In the genomic region with DNA sequence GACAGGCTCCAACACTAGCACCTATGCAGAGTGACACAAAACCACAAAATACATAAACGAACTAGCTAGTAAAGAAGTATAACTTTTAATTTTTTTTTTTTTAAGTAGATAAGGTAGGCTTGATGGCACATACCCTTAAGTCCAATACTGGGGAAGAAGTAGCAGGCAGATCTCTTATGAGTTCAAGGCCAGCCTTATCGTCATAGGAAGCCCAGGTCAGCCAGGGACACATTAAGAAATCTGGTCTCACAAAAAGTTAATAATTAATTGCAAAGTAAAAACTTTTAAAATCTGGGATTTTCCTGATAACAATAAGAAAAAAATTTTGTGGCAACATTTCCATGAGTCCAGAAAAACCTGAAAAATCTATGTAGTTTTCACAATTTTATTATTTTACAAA, we compare ENCODE assay signal across 16 mouse cellular contexts.
"Had no signal": no experiment of that assay in that cellular context is flagged by ENCODE, and none has a peak within 500 bp of the region (broad histone marks: within the 10 kb centered on the region; RNA-seq: fewer than 3 reads in every experiment).

No protein-coding gene starts in this region.

- H3K4me2 ChIP-seq: lung, embryonic 14.5 days; midbrain, embryonic 12.5 days had no signal

- H3K4me3 ChIP-seq: midbrain, embryonic 10.5 days; midbrain, embryonic 12.5 days; myocyte; neural tube, embryonic 12.5 days had no signal

- H3K27me3 ChIP-seq: midbrain, embryonic 12.5 days; neural tube, embryonic 12.5 days had no signal

- H3K27ac ChIP-seq: midbrain, embryonic 10.5 days; midbrain, embryonic 12.5 days; neural tube, embryonic 12.5 days had no signal

- H3K9me3 ChIP-seq: neural tube, embryonic 12.5 days had no signal

- DNase-seq: lung, adult 18-20 months; lung, embryonic 14.5 days; lung, postnatal 10 days; lung, postnatal 4 days; right cerebral cortex, adult 18-20 months; right cerebral cortex, postnatal 25 days; right cerebral cortex, postnatal 4 days; spleen, adult 18-20 months; thymus, adult 18-20 months; thymus, postnatal 14 days; thymus, postnatal 36 days had no signal

- H3K9ac ChIP-seq: lung, embryonic 14.5 days; midbrain, embryonic 12.5 days; neural tube, embryonic 12.5 days had no signal

- ATAC-seq: midbrain, embryonic 16.5 days had no signal
